Mouse (Mus musculus) left cerebral cortex, postnatal 10 days (tissue): ENCODE results near the gene Epm2a. TPM values are rescaled to one million over a fixed set of nuclear protein-coding genes. Genes with fewer than 3 reads are reported as not detected.

Source experiments
- DNase-seq, 2 experiments: peaks; one replicate each; pipeline ENCODE4 v3.0.0; 2021 to 2022; ENCODE audit warnings: low spot score in 2 of 2, mixed read lengths in 1 of 2; ENCODE audit errors: extremely low spot score in 1 of 2
- intact Hi-C: fragments of 180-260 bp; cut with DNase I; formaldehyde crosslinking; loops from one replicate; pipeline ENCODE4 v1.15.1; 2025
- total RNA-seq, 2 experiments: library from RNA; stranded (reverse); gene quantifications; 2 replicates each; pipeline ENCODE4 v1.2.3; 2021

The Epm2a gene
- total RNA-seq, 2 experiments from 2014 or later: 29.3 to 32.8 TPM

DNA sequence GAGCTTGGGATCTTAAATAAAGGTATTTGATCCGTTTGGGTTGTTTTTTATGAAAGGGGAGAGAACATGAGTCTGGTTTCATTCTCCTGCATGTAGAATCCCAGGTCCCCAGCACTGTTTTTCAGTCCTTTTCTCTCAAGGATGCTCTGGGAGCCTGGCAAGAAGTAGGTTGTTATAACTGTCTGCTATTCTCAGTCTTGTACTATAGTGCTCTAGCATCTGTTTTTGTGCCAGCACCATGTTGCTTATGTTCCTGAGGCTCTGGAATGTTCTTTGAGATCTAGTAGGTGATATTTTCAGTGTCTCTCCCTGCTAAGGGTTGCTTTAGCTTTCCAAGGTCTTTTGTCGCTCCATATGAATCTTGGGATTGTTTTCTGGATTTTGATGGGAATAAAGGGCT is 38.1 kb downstream of the Epm2a start:
- intact Hi-C loops: no loop called here
- DNase-seq: no peak

GRCm38 (mm10) chr10:11410926-11411325 is 67.7 kb downstream of the Epm2a start:
- no peak for DNase-seq
- intact Hi-C loops: no loop called here

GRCm38 (mm10) chr10:11420071-11420470 is 76.9 kb downstream of the Epm2a start:
- intact Hi-C loops: no loop called here
- no peak for DNase-seq

DNA sequence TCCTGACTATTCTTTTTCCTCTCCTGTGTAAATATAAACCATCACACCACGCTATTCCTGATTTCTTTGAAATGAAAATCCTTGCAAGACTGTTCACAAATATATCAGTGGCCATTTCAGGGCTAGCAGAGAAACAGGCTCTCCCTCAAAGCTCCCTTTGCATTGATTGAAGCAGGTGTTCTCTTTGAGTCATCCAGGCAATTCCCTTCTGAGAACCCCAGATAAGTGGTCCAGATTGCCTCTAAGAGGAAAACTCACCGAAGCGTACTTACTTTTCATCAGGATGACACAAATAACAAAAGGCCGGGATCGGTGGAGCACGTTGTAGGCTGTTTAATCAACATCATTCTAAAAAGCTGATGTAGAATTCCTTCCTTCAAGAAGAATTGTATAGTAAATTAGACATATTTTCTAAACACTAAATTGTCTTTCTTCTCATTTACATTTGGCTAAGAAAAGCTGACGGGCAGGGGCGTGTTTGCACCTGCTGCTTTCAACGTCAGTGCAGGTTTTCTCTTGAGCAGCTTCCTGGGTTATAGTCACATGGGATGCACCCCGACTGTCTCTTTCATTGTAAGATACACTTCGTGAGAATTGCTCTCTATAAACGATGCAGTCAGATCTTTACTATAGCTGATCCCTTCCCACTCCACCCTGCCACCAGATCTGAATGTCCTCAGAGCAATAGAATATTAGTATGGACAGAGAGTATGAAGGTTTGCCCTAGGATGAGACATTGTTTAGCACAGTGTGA is 86.0 kb downstream of the Epm2a start:
- DNase-seq: no peak
- intact Hi-C loops: no loop called here

- no peak for DNase-seq
- intact Hi-C loops: no loop called here
Observed at GRCm38 (mm10) chr10:11436961-11437360, 93.8 kb downstream of the Epm2a start.

GRCm38 (mm10) chr10:11438461-11438860 is 95.3 kb downstream of the Epm2a start:
- intact Hi-C loops: no loop called here
- DNase-seq: no peak

DNA sequence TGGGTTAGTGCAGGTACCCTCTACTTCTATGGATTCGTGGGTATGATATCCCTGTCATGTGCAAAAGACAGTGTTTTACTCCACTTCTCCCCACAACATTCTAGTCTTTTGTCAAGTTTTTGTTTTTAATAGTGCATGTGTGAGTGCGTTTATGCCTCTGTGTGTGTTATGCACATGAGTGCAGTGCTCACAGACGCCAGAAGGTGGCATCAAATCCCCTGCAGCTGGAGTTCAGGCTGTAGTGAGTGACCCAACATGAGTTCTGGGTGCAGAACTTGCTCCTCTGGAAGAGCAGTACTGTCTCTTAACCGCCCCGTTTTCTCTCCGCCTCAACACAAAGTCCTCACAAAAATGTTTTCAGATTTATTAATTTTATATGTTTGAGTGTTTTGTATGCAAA is 96.1 kb downstream of the Epm2a start:
- intact Hi-C loops: no loop called here
- DNase-seq: no peak

DNA sequence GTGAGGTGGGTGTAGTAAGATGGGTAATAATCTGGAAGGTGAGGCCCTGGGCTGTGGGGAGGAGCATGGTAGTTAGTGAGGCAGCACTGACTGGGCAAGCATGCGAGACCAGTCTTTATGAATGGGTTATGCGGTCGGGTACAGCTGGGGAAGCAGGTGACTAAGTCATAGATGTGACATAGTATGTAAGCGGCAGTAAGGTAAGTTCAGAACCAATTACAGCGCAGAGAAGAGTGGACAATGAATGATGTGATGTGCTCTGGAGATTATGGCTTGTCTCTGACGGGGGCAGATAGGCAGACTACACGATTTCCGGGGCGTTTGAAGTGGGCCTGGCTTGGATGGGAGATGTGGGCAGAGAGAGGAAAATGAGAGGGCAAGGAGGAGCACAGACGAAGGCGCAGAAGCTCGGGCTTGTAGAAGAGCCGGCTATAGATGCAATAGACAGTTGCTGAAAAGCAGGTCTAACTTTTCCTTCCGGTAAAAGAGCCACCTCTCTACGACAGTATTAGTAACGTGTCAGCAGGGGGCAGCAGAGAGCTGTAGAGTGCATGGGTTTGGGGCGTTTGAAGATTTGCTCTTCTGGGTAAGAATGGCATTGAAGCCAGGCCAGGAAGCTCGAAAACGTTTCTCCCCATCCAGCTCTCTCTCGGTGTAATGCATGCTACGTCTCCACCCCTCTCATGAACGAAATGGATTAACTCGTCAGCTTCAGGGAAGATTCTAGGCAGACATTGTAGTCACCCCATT is 106.5 kb downstream of the Epm2a start:
- DNase-seq: peak; percentile 84 to 89
- intact Hi-C loops: loop anchor here (2.0 kb wide), 1 partner anchor 1163 kb away; no protein-coding TSS in a partner anchor

GRCm38 (mm10) chr10:11452537-11452936 is 109.3 kb downstream of the Epm2a start:
- intact Hi-C loops: no loop called here
- DNase-seq: no peak

GRCm38 (mm10) chr10:11457445-11457844 is 114.2 kb downstream of the Epm2a start:
- DNase-seq: no peak

DNA sequence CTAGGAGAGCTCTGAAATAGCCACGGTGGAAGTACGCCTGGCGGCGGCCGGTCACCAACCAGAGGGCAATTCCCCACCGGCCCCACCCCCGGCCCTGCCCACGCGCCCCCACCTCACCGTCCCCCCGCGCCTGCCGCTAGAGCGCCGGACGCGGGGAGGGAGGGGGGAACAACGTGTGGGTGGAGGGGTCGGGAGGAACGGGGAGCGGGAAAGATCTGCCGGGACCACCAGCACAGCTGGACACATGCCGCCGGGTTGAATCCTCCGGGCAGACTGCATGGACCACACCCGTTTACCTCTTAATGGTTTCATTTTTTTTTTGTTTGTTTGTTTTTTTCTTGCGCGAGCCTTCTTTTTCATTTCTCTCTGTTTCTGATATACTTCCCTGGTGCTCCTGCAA is 148.8 kb downstream of the Epm2a start:
- peak; percentile 7 to 99 for DNase-seq

More at GRCm38 (mm10) chr10:11457445-11457844, 114.2 kb downstream of the Epm2a start:
- intact Hi-C loops: no loop called here

More for the DNA sequence above, 148.8 kb downstream of the Epm2a start:
- intact Hi-C loops: no loop called here

Other genes starting within 250 kb of the Epm2a start
- 10 to 100 TPM; 42.8 to 45.4 TPM for gene Shprh, start 194.0 kb upstream of the Epm2a start, total RNA-seq
- 10 to 100 TPM; 11.9 to 13.3 TPM for gene Fbxo30, start 62.1 kb upstream of the Epm2a start, total RNA-seq